Mouse (Mus musculus) thymus, adult 2 months (tissue): ENCODE measurements around the gene Hk3.

ENCODE experiments used
- CTCF ChIP-seq: fragments of 200-500 bp; IDR thresholded peaks from 2 replicates; pipeline ENCODE4 v1.5.1; 2012; ENCODE audit warnings: mild to moderate bottlenecking, control low read depth, low read length, moderate library complexity, borderline replicate concordance; ENCODE audit not compliant: control insufficient read depth, poor library complexity, insufficient read depth; ENCODE audit errors: extremely low read depth
- POLR2A ChIP-seq: fragments of 200-500 bp; IDR thresholded peaks from 2 replicates; pipeline ENCODE4 v1.6.1; 2012; ENCODE audit warnings: mild to moderate bottlenecking, low read length, control low read depth, moderate library complexity; ENCODE audit not compliant: control insufficient read depth, poor library complexity, insufficient read depth; ENCODE audit errors: extremely low read depth

DNA sequence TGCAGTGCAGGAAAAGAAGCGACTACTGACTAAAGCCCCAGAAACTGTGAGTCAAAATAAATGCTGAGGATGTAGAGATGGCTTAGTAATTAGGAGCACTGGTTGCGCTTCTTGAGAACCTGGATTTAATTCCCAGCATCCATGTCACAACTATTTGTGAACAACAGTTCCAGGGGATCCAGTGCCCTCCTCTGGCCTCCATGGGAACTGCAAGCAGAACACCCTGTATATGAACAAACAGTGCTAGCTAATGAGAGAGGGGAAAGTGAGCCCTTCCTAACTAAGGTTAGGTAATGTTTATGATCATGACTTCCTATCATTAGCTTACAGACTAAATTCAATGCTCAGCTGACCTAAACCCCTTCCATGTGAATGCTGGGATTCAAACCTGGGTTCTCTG is 36.9 kb upstream of the Hk3 start:
- TF ChIP-seq CTCF, result no peak
- TF ChIP-seq POLR2A, result no peak
